Mouse (Mus musculus): ENCODE data around the gene Rock2. TPM values are rescaled to one million over a fixed set of nuclear protein-coding genes. Genes with fewer than 3 reads are reported as not detected.

Rock2 gene
- polyA plus RNA-seq, 1 experiment: 3.6 TPM

GRCm38 (mm10) chr12:17033464-17033841, 138.8 kb downstream of the Rock2 start:
- no peak for TF ChIP-seq POLR2A (IDR thresholded peaks at IDR 0.05; ENCODE audit: low read depth, low read length)
- no peak for TF ChIP-seq CTCF (IDR thresholded peaks at IDR 0.05; ENCODE audit: extremely low read depth, insufficient read length, insufficient replicate concordance, low read depth, low read length)
- whole genome bisulfite sequencing: 67% methylated on average over 9 of the region's 9 CpGs
- H3K4me3 ChIP-seq (ENCODE audit: low read depth, low read length): no peak overlapping the region
- no peak overlapping the region for H3K27ac ChIP-seq (ENCODE audit: insufficient read depth, low read depth, low read length)
- H3K36me3 ChIP-seq (ENCODE audit: control insufficient read depth, insufficient read depth, low read length): no peaks in the 10 kb centered on the region
- H3K27me3 ChIP-seq (ENCODE audit: control insufficient read depth, insufficient read depth, low read length): no peaks in the 10 kb centered on the region
- no peaks in the 10 kb centered on the region for H3K4me1 ChIP-seq (ENCODE audit: control insufficient read depth, insufficient read depth, insufficient read length, low read length)

DNA sequence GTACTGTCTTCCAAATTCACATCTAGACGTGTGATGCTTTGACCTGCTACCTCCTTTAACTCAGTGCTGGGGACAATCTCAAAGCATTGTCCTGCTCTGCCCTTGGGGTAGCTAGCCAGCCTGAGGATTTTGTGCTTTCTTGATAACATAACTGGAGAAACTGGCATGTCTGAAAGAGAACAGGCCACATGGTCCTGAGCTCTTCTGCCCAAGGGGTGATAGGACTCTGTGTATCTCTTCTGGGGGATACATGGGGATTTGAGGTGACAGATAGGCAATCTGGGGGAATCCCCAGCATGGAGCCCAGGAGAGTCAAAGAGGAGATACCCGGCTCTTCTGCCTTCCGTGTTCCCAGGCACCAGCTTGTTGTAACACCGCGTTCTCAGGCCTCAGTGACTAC, 140.0 kb downstream of the Rock2 start:
- H3K4me1 ChIP-seq (ENCODE audit: control insufficient read depth, insufficient read depth, insufficient read length, low read length): no peaks in the 10 kb centered on the region
- no peaks in the 10 kb centered on the region for H3K36me3 ChIP-seq (ENCODE audit: control insufficient read depth, insufficient read depth, low read length)
- H3K27ac ChIP-seq (ENCODE audit: insufficient read depth, low read depth, low read length): no peak overlapping the region
- no peak overlapping the region for H3K4me3 ChIP-seq (ENCODE audit: low read depth, low read length)
- H3K27me3 ChIP-seq (ENCODE audit: control insufficient read depth, insufficient read depth, low read length): no peaks in the 10 kb centered on the region
- TF ChIP-seq CTCF (IDR thresholded peaks at IDR 0.05; ENCODE audit: extremely low read depth, insufficient read length, insufficient replicate concordance, low read depth, low read length) (no peak), POLR2A (IDR thresholded peaks at IDR 0.05; ENCODE audit: low read depth, low read length) (no peak)
- 79% methylated on average over 5 of the region's 5 CpGs for WGBS

DNA sequence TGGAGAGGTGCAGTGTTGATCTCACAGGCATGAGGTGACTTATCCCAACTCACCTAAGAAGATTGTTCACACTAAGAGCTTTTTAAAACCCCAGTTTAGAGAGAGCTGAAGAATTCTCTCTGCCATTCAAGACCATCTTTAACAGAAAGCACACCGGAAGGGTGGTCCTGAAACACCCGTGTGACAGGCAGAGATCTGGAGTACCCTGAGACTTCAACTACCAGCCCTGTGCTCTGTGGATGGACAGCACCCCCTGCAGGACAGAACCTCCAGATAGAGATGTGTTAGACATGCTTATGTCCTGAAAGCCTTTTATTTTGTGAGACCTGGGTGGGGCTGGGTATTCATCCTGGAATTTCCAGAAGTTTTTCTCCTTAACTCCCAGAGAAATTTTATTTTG, 140.4 kb downstream of the Rock2 start:
- no peak overlapping the region for H3K4me3 ChIP-seq (ENCODE audit: low read depth, low read length)
- H3K27ac ChIP-seq (ENCODE audit: insufficient read depth, low read depth, low read length): no peak overlapping the region
- H3K36me3 ChIP-seq (ENCODE audit: control insufficient read depth, insufficient read depth, low read length): no peaks in the 10 kb centered on the region
- TF ChIP-seq POLR2A (IDR thresholded peaks at IDR 0.05; ENCODE audit: low read depth, low read length) (no peak), CTCF (IDR thresholded peaks at IDR 0.05; ENCODE audit: extremely low read depth, insufficient read length, insufficient replicate concordance, low read depth, low read length) (peak; percentile 46; the same call in 1 of the 2 replicates)
- 63% methylated on average over 2 of the region's 2 CpGs for WGBS
- H3K27me3 ChIP-seq (ENCODE audit: control insufficient read depth, insufficient read depth, low read length): no peaks in the 10 kb centered on the region
- H3K4me1 ChIP-seq (ENCODE audit: control insufficient read depth, insufficient read depth, insufficient read length, low read length): no peaks in the 10 kb centered on the region

DNA sequence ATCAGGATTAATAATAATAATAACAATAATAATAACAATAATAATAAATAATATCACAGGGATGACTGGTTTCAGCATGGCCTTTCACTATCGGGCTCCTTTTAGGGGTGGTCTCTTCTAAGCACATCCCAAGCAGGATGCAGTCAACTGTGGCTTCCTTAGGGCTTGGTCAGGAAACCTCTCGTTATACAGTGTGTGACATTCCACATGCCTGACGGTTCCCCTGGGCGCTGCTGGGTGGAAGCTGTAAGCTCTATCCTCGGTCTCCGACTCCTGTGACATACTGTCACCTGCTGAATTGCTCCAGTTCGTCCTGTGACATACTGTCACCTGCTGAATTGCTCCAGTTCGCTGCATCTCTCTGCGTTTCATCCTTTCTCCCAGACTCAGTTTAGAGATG, 141.8 kb downstream of the Rock2 start:
- no peak overlapping the region for H3K4me3 ChIP-seq (ENCODE audit: low read depth, low read length)
- H3K36me3 ChIP-seq (ENCODE audit: control insufficient read depth, insufficient read depth, low read length): no peaks in the 10 kb centered on the region
- H3K4me1 ChIP-seq (ENCODE audit: control insufficient read depth, insufficient read depth, insufficient read length, low read length): no peaks in the 10 kb centered on the region
- WGBS: 63% methylated on average over 9 of the region's 9 CpGs
- TF ChIP-seq POLR2A (IDR thresholded peaks at IDR 0.05; ENCODE audit: low read depth, low read length) (no peak), CTCF (IDR thresholded peaks at IDR 0.05; ENCODE audit: extremely low read depth, insufficient read length, insufficient replicate concordance, low read depth, low read length) (no peak)
- H3K27me3 ChIP-seq (ENCODE audit: control insufficient read depth, insufficient read depth, low read length): no peaks in the 10 kb centered on the region
- no peak overlapping the region for H3K27ac ChIP-seq (ENCODE audit: insufficient read depth, low read depth, low read length)

GRCm38 (mm10) chr12:17037053-17037610, 142.4 kb downstream of the Rock2 start:
- TF ChIP-seq CTCF (IDR thresholded peaks at IDR 0.05; ENCODE audit: extremely low read depth, insufficient read length, insufficient replicate concordance, low read depth, low read length): no peak
- TF ChIP-seq POLR2A (IDR thresholded peaks at IDR 0.05; ENCODE audit: low read depth, low read length): no peak
- H3K4me3 ChIP-seq (ENCODE audit: low read depth, low read length): no peak overlapping the region
- no peaks in the 10 kb centered on the region for H3K36me3 ChIP-seq (ENCODE audit: control insufficient read depth, insufficient read depth, low read length)
- no peak overlapping the region for H3K27ac ChIP-seq (ENCODE audit: insufficient read depth, low read depth, low read length)
- WGBS: 60% methylated on average over 14 of the region's 14 CpGs
- no peaks in the 10 kb centered on the region for H3K27me3 ChIP-seq (ENCODE audit: control insufficient read depth, insufficient read depth, low read length)
- no peaks in the 10 kb centered on the region for H3K4me1 ChIP-seq (ENCODE audit: control insufficient read depth, insufficient read depth, insufficient read length, low read length)

Other genes with a start within 250 kb of the Rock2 start
- 0.15 TPM in 1 of 2 replicates, not detected in the other for gene Ntsr2, start 241.5 kb upstream of the Rock2 start, polyA plus RNA-seq (2012; rRNA removed)
- gene Greb1, start 94.0 kb upstream of the Rock2 start, polyA plus RNA-seq (2012; rRNA removed): 2.0 and 3.5 TPM in 2 replicates
- gene E2f6, start 83.9 kb upstream of the Rock2 start, polyA plus RNA-seq (2012; rRNA removed): 6.2 and 6.5 TPM in 2 replicates
- gene Pqlc3, start 105.5 kb downstream of the Rock2 start, polyA plus RNA-seq (2012; rRNA removed): 67.4 and 68.2 TPM in 2 replicates
- gene 2410004P03Rik, start 116.8 kb downstream of the Rock2 start, polyA plus RNA-seq (2012; rRNA removed): 0.05 and 0.06 TPM in 2 replicates

All from small intestine, adult 2 months (tissue).